Mouse (Mus musculus) layer of hippocampus, adult 18-20 months (tissue): ENCODE results near the gene Vmn2r7. TPM values are rescaled to one million over a fixed set of nuclear protein-coding genes. Genes with fewer than 3 reads are reported as not detected.
A peak's percentile ranks its signal among the peaks of the same experiment; 100 is the strongest.
"Not testable (repeated sequence)": the region's sequence is repeated elsewhere in the genome, so short reads cannot be mapped to it uniquely, and the experiment has no call there.

Experiments used
- DNase-seq, 2 experiments: peaks; one replicate each; pipeline ENCODE4 v3.0.0; 2022; ENCODE audit warnings: low spot score in 2 of 2
- long read RNA-seq: library from polyadenylated mRNA; stranded (forward); transcript quantifications from one replicate; pipeline ENCODE4 v2.0.0, GENCODE M21; 2021
- total RNA-seq, 2 experiments: library from RNA; stranded (reverse); gene quantifications; 2 replicates each; pipeline ENCODE4 v1.2.3; 2021

The Vmn2r7 gene
- under 1 TPM in 1 of 2 experiments, not detected in 1; 0.15 TPM for total RNA-seq
- long read RNA-seq: 0 reads

GRCm38 (mm10) chr3:64844665-64845064, at the start of gene Vmn2r7:
TSS of gene Vmn2r7 (minus strand) at chr3:64844765.
- DNase-seq: not testable (repeated sequence)

DNA sequence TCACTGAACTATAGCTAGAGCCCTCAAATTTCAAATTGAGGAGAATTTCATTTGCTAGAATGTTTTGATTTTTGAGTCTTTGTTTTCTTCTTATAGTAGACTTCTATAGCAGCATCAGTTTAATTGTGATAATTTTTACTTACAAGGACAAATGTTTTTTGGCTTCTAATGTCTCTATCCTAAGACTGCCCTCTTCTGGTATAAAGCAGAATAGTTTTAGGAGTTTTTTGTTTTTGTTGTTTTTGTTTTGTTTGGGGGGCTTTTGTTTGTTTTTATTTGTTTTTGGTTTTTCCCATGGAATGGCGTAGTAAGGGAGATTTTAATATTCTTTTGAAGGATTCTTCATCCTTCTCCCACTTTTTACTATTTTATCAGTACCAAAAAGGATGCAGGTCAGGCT, 45.2 kb upstream of the Vmn2r7 start:
- no peak for DNase-seq

- DNase-seq: no peak
These were observed 33.8 kb upstream of the Vmn2r7 start for GRCm38 (mm10) chr3:64878199-64878977.

GRCm38 (mm10) chr3:64876669-64877068, 32.1 kb upstream of the Vmn2r7 start:
- DNase-seq: peak in 1 of 2 experiments; percentile 11

GRCm38 (mm10) chr3:64842881-64843280, 1.7 kb downstream of the Vmn2r7 start:
- no peak for DNase-seq

GRCm38 (mm10) chr3:64842299-64842698, 2.3 kb downstream of the Vmn2r7 start:
- DNase-seq: peak in 1 of 2 experiments; percentile 78

DNA sequence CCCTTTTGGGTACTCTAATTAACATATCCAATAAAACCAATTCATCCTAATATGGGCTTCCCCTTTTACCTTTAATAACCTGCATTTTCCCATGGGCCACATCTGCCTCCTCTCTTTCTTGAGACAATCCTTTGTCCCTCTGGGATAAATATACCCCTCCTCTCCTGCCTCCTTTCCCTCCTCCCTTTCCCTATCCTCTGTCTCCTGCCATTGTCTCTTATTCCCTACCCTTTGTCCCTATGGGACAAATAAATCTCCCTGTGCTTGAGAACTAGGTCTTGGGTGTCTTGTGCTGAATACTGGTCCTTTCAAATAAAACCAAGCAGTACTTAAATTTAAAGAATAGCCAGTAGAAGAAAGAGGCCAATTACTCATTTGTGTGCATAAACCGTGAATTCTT, 13.4 kb downstream of the Vmn2r7 start:
- no peak for DNase-seq

DNA sequence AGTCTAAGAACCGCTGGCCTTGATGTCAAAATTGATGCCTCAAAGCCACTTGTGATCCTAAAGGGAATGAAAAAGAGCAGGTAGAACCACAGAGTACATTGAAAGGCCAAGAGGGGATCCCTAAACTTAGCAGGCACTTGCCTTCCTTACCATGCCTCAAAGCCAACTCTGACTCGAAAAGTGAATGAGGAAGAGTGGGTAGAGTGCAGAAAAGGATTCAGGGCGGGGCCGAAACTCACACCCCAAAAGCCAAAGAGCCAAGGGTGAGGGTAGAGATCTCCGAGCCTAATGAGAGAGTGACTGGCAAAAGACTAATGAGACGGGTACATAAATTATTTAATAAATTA, 53.3 kb downstream of the Vmn2r7 start:
- no peak for DNase-seq

- peak; percentile 54 to 83 for DNase-seq
These were observed 53.9 kb downstream of the Vmn2r7 start for GRCm38 (mm10) chr3:64790509-64791244.

GRCm38 (mm10) chr3:64782901-64783300, 61.7 kb downstream of the Vmn2r7 start:
- DNase-seq: no peak

DNA sequence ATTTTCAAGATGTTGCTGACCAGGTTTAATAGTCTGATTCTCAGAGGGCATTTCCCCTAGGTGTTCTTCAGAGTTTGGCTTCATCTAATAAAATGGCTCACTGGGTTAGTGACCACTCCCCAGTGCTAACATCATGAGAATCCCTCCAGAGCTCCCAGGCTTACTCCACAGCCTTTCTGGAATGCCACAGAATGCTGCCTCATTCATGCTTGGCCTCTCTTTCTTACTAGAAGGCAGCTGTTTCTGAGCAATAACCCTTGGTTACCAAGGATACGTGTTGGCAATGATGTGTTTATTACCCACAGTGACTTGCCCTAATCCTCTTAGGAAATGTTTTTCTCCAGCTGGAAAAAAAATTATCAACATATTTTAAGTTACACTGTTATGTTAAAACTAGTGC, 72.4 kb downstream of the Vmn2r7 start:
- no peak for DNase-seq

- DNase-seq: peak; percentile 77 to 78
These were observed 88.4 kb downstream of the Vmn2r7 start for GRCm38 (mm10) chr3:64756145-64756544.

GRCm38 (mm10) chr3:64727187-64727970, 117.2 kb downstream of the Vmn2r7 start:
- peak in 1 of 2 experiments; percentile 3 for DNase-seq

- peak in 1 of 2 experiments; percentile 10 for DNase-seq
These were observed 118.8 kb downstream of the Vmn2r7 start for GRCm38 (mm10) chr3:64725736-64726135.

DNA sequence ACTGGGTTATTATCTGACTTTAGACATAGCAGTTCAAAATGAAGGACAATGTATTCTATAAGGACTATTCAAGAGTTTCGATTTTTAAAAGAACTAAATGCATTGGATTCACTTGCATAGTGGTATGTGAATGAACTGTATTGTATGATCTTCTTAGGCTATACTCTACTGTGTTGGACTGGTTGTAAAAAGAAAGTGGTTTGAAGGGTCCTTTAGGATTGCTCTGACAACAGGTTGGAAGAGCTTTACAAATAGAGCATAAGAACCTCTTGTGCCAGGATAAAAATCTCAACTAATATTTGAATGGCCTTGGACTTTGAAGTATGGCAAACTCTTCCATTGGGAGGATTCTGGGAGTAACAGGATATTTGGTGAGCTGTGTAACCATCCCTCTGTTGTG, 168.5 kb downstream of the Vmn2r7 start:
- DNase-seq: not testable (repeated sequence)
